Mouse (Mus musculus) large intestine, adult 2 months (tissue): ENCODE measurements around the gene Tmem9. TPM values are rescaled to one million over a fixed set of nuclear protein-coding genes. Genes with fewer than 3 reads are reported as not detected.

Experiments used
- DNase-seq: peaks from one replicate; pipeline ENCODE4 v3.0.0-alpha.2; 2012; ENCODE audit warnings: low read depth, low spot score
- WGBS: fragments of 180-500 bp; shearing (Covaris S2); methylation state at CpG from one replicate; pipeline ENCODE4 v1.1.7; 2018; 5-methylcytosine and 5-hydroxymethylcytosine counted together
- polyA plus RNA-seq: library from polyadenylated mRNA; depleted of rRNA; stranded (reverse); fragments of >200 nt; gene quantifications from 2 replicates; pipeline ENCODE4 v1.2.3, GENCODE M21; 2012

Tmem9 gene
- polyA plus RNA-seq, 1 experiment: 28.7 TPM

- WGBS: 12% methylated on average over 24 of the region's 24 CpGs
- DNase-seq: no peak
Measured at GRCm38 (mm10) chr1:136018390-136019189, 10.6 kb downstream of the Tmem9 start.

- DNase-seq: no peak
- WGBS: 82% methylated on average over 7 of the region's 7 CpGs
Measured at GRCm38 (mm10) chr1:136030201-136030600, 22.3 kb downstream of the Tmem9 start.

GRCm38 (mm10) chr1:136031697-136032096 lies 23.7 kb downstream of the Tmem9 start:
- WGBS: 79% methylated on average over 7 of the region's 8 CpGs
- DNase-seq: no peak

GRCm38 (mm10) chr1:136032961-136033360 lies 25.0 kb downstream of the Tmem9 start:
- DNase-seq: no peak
- 61% methylated on average over 7 of the region's 7 CpGs for WGBS

- WGBS: 79% methylated on average over 5 of the region's 5 CpGs
Measured at GRCm38 (mm10) chr1:136038746-136039538, 31.0 kb downstream of the Tmem9 start.

GRCm38 (mm10) chr1:136040452-136040851 lies 32.5 kb downstream of the Tmem9 start:
- WGBS: 23% methylated on average over 11 of the region's 11 CpGs
- DNase-seq: no peak

More at GRCm38 (mm10) chr1:136038746-136039538, 31.0 kb downstream of the Tmem9 start:
- DNase-seq: no peak

- no peak for DNase-seq
- 6% methylated on average over 4 of the region's 4 CpGs for WGBS
Measured at GRCm38 (mm10) chr1:136040874-136041273, 32.9 kb downstream of the Tmem9 start.

- DNase-seq: no peak
Measured at GRCm38 (mm10) chr1:136045774-136046173, 37.8 kb downstream of the Tmem9 start.

GRCm38 (mm10) chr1:136047432-136047831 lies 39.5 kb downstream of the Tmem9 start:
- no peak for DNase-seq

More at GRCm38 (mm10) chr1:136045774-136046173, 37.8 kb downstream of the Tmem9 start:
- 18% methylated on average over 4 of the region's 4 CpGs for WGBS

GRCm38 (mm10) chr1:136047894-136048293 lies 39.9 kb downstream of the Tmem9 start:
- DNase-seq: no peak
- WGBS: 77% methylated on average over 9 of the region's 9 CpGs

More at GRCm38 (mm10) chr1:136047432-136047831, 39.5 kb downstream of the Tmem9 start:
- WGBS: 3% methylated on average over 2 of the region's 2 CpGs

- DNase-seq: no peak
- WGBS: 26% methylated on average over 29 of the region's 29 CpGs
Measured at GRCm38 (mm10) chr1:136050312-136051012, 42.5 kb downstream of the Tmem9 start, which contains the start of gene Ascl5. TSS of gene Ascl5 (plus strand) at chr1:136050804.

GRCm38 (mm10) chr1:136051013-136051315 lies 43.0 kb downstream of the Tmem9 start:
- no peak for DNase-seq
- WGBS: 2% methylated on average over 36 of the region's 36 CpGs

GRCm38 (mm10) chr1:136051465-136051864 lies 43.5 kb downstream of the Tmem9 start:
- WGBS: 2% methylated on average over 6 of the region's 6 CpGs
- no peak for DNase-seq

GRCm38 (mm10) chr1:136052547-136052946 lies 44.6 kb downstream of the Tmem9 start, which contains the start of gene Cacna1s:
TSS of gene Cacna1s (plus strand) at chr1:136052750.
- 70% methylated on average over 11 of the region's 11 CpGs for WGBS
- no peak for DNase-seq

GRCm38 (mm10) chr1:136055771-136056170 lies 47.8 kb downstream of the Tmem9 start:
- whole genome bisulfite sequencing: 86% methylated on average over 3 of the region's 3 CpGs
- DNase-seq: no peak

- DNase-seq: no peak
- 19% methylated on average over 3 of the region's 3 CpGs for WGBS
Measured at GRCm38 (mm10) chr1:136058594-136058993, 50.6 kb downstream of the Tmem9 start.

- no peak for DNase-seq
- WGBS: 41% methylated on average over 9 of the region's 9 CpGs
Measured at GRCm38 (mm10) chr1:136061041-136061789, 53.3 kb downstream of the Tmem9 start.

- WGBS: 82% methylated on average over 7 of the region's 7 CpGs
- DNase-seq: no peak
Measured at GRCm38 (mm10) chr1:136061790-136062141, 53.8 kb downstream of the Tmem9 start.

- DNase-seq: no peak
Measured at GRCm38 (mm10) chr1:136063991-136064390, 56.0 kb downstream of the Tmem9 start.

More at GRCm38 (mm10) chr1:136063991-136064390, 56.0 kb downstream of the Tmem9 start:
- 58% methylated on average over 5 of the region's 5 CpGs for WGBS
